11 mouse cellular contexts compared by ENCODE assay signal in the genomic region with DNA sequence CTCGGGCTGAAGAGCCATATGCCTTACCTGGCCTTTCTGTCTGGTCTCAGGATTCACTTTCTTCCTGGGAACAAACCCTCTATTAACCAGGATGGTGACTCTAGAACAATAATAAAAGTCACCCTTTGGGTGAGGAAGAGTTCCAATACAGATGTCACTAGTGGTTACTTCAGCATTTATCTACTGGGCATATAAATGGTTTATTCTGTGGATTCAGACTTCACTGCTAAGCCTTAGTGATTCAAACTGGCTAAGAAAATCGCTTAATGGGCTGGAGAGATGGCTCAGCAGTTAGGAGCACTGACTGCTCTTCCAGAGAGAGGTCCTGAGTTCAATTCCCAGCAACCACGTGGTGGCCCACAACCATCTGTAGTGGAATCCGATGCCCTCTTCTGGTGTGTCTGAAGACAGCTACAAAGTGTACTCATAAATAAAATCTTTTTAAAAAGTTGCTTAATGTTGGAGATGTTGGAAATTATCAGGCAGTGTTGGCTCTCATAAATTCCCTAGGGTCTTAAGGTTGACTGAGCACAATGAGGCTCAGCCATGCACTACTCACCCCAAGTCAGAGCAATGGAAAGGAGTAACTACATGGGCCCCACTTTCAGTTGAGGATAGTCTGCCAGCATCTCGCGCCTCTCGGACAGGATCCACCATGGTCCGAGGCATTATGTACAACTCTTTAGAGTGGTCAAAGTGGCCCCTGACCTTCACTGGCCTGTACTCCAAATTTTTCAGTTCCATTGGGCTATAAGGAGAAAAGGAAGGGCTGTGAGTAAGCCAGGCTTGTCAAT. TPM values are rescaled to one million over a fixed set of nuclear protein-coding genes. Genes with fewer than 3 reads are reported as not detected.
A peak's percentile ranks its signal among the peaks of the same experiment; 100 is the strongest.
DNase-seq lines count a peak whose midpoint lies in the region; ATAC-seq and TF ChIP-seq lines count a peak whose summit lies in the region.
"Had no signal": no experiment of that assay in that cellular context is flagged by ENCODE, and none has a peak within 500 bp of the region (broad histone marks: within the 10 kb centered on the region; RNA-seq: fewer than 3 reads in every experiment).

No protein-coding gene starts in this region.

- peak overlapping the region; percentile 100; the same call in 1 of the 2 replicates for H3K4me2 ChIP-seq in hindbrain, embryonic 13.5 days
- H3K4me2 ChIP-seq in hindbrain, embryonic 16.5 days (ENCODE audit: low read length), result no peak overlapping the region
- H3K4me2 ChIP-seq in CH12.LX (ENCODE audit: insufficient read depth, low read depth, poor library complexity, severe bottlenecking), result peak overlapping the region; percentile 89
- H3K4me2 ChIP-seq in lung, postnatal 0 days (replicated peaks; ENCODE audit: low read depth, low read length), result no peak overlapping the region

- no peak overlapping the region for H3K9ac ChIP-seq in hindbrain, embryonic 13.5 days
- no peak overlapping the region for H3K9ac ChIP-seq in hindbrain, embryonic 16.5 days (ENCODE audit: low read depth, low read length)
- no peak overlapping the region; the same call in 1 of the 2 replicates for H3K9ac ChIP-seq in CH12.LX (ENCODE audit: insufficient read depth, low read depth)
- no peak overlapping the region for H3K9ac ChIP-seq in lung, postnatal 0 days (replicated peaks; ENCODE audit: low read depth)

- TF ChIP-seq EP300 in CH12.LX (IDR thresholded peaks at IDR 0.05; ENCODE audit: low read length), result no peak
- TF ChIP-seq EP300 in lung, postnatal 0 days (IDR thresholded peaks at IDR 0.05), result no peak

- peak; percentile 39 for DNase-seq in A20 (ENCODE audit: low read depth, low spot score)
- no peak for DNase-seq in CH12.LX (ENCODE audit: extremely low read depth)
- DNase-seq in limb, embryonic 10.5 days (ENCODE audit: low spot score), result no peak
- DNase-seq in embryo, embryonic 10.5 days (ENCODE audit: low spot score), result no peak
- no peak for DNase-seq in lung, postnatal 0 days (ENCODE audit: low spot score)
- DNase-seq in testis, postnatal 14 days (ENCODE audit: low spot score), result no peak
- DNase-seq: gastrocnemius, postnatal 25 days; heart, postnatal 10 days; thymus, postnatal 4 days had no signal

- peaks cover 77% of the 10 kb centered on the region for H3K79me2 ChIP-seq in CH12.LX (replicated peaks; ENCODE audit: control insufficient read depth, extremely low read depth, insufficient read depth, poor library complexity, severe bottlenecking)

- WGBS in hindbrain, embryonic 13.5 days, result 67% methylated on average over 8 of the region's 8 CpGs
- WGBS in hindbrain, embryonic 16.5 days, result 63% methylated on average over 8 of the region's 8 CpGs
- 64% methylated on average over 8 of the region's 8 CpGs for WGBS in limb, embryonic 10.5 days
- 55% methylated on average over 8 of the region's 8 CpGs for WGBS in lung, postnatal 0 days

- H3K36me3 ChIP-seq in hindbrain, embryonic 13.5 days, result peaks cover 52% of the 10 kb centered on the region
- H3K36me3 ChIP-seq in hindbrain, embryonic 16.5 days (ENCODE audit: control insufficient read depth, insufficient read depth, low read length), result peaks cover 35% of the 10 kb centered on the region
- peaks cover 49 to 60% of the 10 kb centered on the region in 2 experiments for H3K36me3 ChIP-seq in CH12.LX (replicated peaks in 1 of 2; ENCODE audit: control insufficient read depth in 1 of 2, insufficient read depth in 1 of 2, low read length in 1 of 2)
- peaks cover 60% of the 10 kb centered on the region for H3K36me3 ChIP-seq in limb, embryonic 10.5 days
- peaks cover 21% of the 10 kb centered on the region for H3K36me3 ChIP-seq in lung, postnatal 0 days (ENCODE audit: insufficient read depth, low read length)

- no peaks in the 10 kb centered on the region for H3K9me3 ChIP-seq in hindbrain, embryonic 13.5 days
- H3K9me3 ChIP-seq in hindbrain, embryonic 16.5 days (ENCODE audit: control insufficient read depth, low read length), result no peaks in the 10 kb centered on the region
- no peaks in the 10 kb centered on the region for H3K9me3 ChIP-seq in CH12.LX (replicated peaks; ENCODE audit: low read length)
- H3K9me3 ChIP-seq in limb, embryonic 10.5 days (replicated peaks), result no peaks in the 10 kb centered on the region
- no peaks in the 10 kb centered on the region for H3K9me3 ChIP-seq in lung, postnatal 0 days (ENCODE audit: low read length)

- H3K27ac ChIP-seq in hindbrain, embryonic 13.5 days, result no peak overlapping the region
- no peak overlapping the region for H3K27ac ChIP-seq in hindbrain, embryonic 16.5 days (ENCODE audit: low read depth, low read length)
- no peak overlapping the region; the same call in 1 of the 2 replicates for H3K27ac ChIP-seq in CH12.LX (ENCODE audit: insufficient read depth, low read depth)
- no peak overlapping the region for H3K27ac ChIP-seq in limb, embryonic 10.5 days
- no peak overlapping the region for H3K27ac ChIP-seq in lung, postnatal 0 days (ENCODE audit: low read length)

- peak; percentile 37 for TF ChIP-seq POLR2A in CH12.LX (IDR thresholded peaks at IDR 0.05; ENCODE audit: low read depth, low read length)

- H3K4me1 ChIP-seq in hindbrain, embryonic 13.5 days (replicated peaks), result peaks cover 58% of the 10 kb centered on the region
- H3K4me1 ChIP-seq in hindbrain, embryonic 16.5 days (ENCODE audit: control insufficient read depth, insufficient read depth, low read depth, low read length), result peaks cover 43% of the 10 kb centered on the region
- peaks cover 17 to 54% of the 10 kb centered on the region in 2 experiments for H3K4me1 ChIP-seq in CH12.LX (ENCODE audit: control insufficient read depth in 1 of 2, insufficient read depth in 2 of 2)
- H3K4me1 ChIP-seq in limb, embryonic 10.5 days, result peaks cover 57% of the 10 kb centered on the region
- H3K4me1 ChIP-seq in lung, postnatal 0 days (ENCODE audit: insufficient read depth, low read depth, low read length), result peaks cover 24% of the 10 kb centered on the region

- no peak for TF ChIP-seq RAD21 in CH12.LX (IDR thresholded peaks at IDR 0.05; ENCODE audit: low read depth, low read length)

- no peak overlapping the region for H3K4me3 ChIP-seq in hindbrain, embryonic 13.5 days
- no peak overlapping the region for H3K4me3 ChIP-seq in hindbrain, embryonic 16.5 days (ENCODE audit: low read length)
- H3K4me3 ChIP-seq in CH12.LX (replicated peaks in 1 of 3; ENCODE audit: low read depth in 2 of 3, low read length in 2 of 3, poor library complexity in 1 of 3), result peak overlapping the region in 1 of 3 experiments; percentile 30
- peak overlapping the region; percentile 84; the same call in 1 of the 2 replicates for H3K4me3 ChIP-seq in limb, embryonic 10.5 days
- H3K4me3 ChIP-seq in lung, postnatal 0 days (ENCODE audit: low read depth, low read length), result no peak overlapping the region

- in situ Hi-C loops in CH12.LX (cut with MboI; ENCODE audit: low pct_ligation_motif_present, low pct_unique_long_range_greater_than_20kb, low sequenced_read_pairs), result no loop called here

- no peak for ATAC-seq in hindbrain, embryonic 13.5 days (ENCODE audit: low FRiP score)
- ATAC-seq in hindbrain, embryonic 16.5 days, result no peak
- ATAC-seq in lung, postnatal 0 days, result no peak

- TF ChIP-seq CTCF in CH12.LX (conservative IDR thresholded peaks at IDR 0.05 in 1 of 2, IDR thresholded peaks at IDR 0.05 in 1 of 2; ENCODE audit: low read depth in 2 of 2, low read length in 2 of 2), result 0 out of 4 replicates have a peak, but pooled peaks of 1 of the 2 experiments have one; percentile 14
- no peak for TF ChIP-seq CTCF in lung, postnatal 0 days (IDR thresholded peaks at IDR 0.05)

- H3K27me3 ChIP-seq in hindbrain, embryonic 13.5 days, result no peaks in the 10 kb centered on the region
- H3K27me3 ChIP-seq in hindbrain, embryonic 16.5 days (replicated peaks; ENCODE audit: control insufficient read depth, insufficient read depth, low read length), result no peaks in the 10 kb centered on the region
- H3K27me3 ChIP-seq in CH12.LX (replicated peaks), result no peaks in the 10 kb centered on the region
- no peaks in the 10 kb centered on the region for H3K27me3 ChIP-seq in limb, embryonic 10.5 days (ENCODE audit: low read depth, poor library complexity, severe bottlenecking)
- H3K27me3 ChIP-seq in lung, postnatal 0 days (replicated peaks; ENCODE audit: insufficient read depth, low read length), result no peaks in the 10 kb centered on the region

- dilution Hi-C loops in CH12.LX (cut with MboI; ENCODE audit: extremely low pct_ligation_motif_present, extremely low pct_unique_long_range_greater_than_20kb, low sequenced_read_pairs), result no loop called here

RNA-seq across cellular contexts. Expression of gene Surf2, which starts 1.8 kb away (rescaled TPM):
- 55.7 and 56.0 TPM in 2 replicates for polyA plus RNA-seq in hindbrain, embryonic 13.5 days (2015; fragmentation: Nextera tagmentation; extraction: Ambion mirVana)
- polyA plus RNA-seq in hindbrain, embryonic 16.5 days (2015; fragmentation: Nextera tagmentation; extraction: Ambion mirVana), result 55.8 and 57.3 TPM in 2 replicates
- total RNA-seq in CH12.LX (2012; rRNA removed) (28.7 and 36.9 TPM in 2 replicates), CH12.LX (2014; rRNA removed) (39.9 and 43.9 TPM in 2 replicates)
- polyA plus RNA-seq in CH12.LX (2012; ENCODE audit: insufficient read length, low read depth), result 74.5 and 77.1 TPM in 2 replicates
- polyA plus RNA-seq in limb, embryonic 10.5 days (2016; fragmentation: Nextera tagmentation; extraction: Ambion mirVana), result 50.6 and 60.5 TPM in 2 replicates
- 23.0 and 23.8 TPM in 2 replicates for polyA plus RNA-seq in lung, postnatal 0 days (2015; fragmentation: Nextera tagmentation; extraction: Ambion mirVana)

RNA-seq across cellular contexts. Expression of gene Surf1, which starts 2.0 kb away (rescaled TPM):
- polyA plus RNA-seq in hindbrain, embryonic 13.5 days (2015; fragmentation: Nextera tagmentation; extraction: Ambion mirVana), result 77.4 and 85.5 TPM in 2 replicates
- polyA plus RNA-seq in hindbrain, embryonic 16.5 days (2015; fragmentation: Nextera tagmentation; extraction: Ambion mirVana), result 87.3 and 98.9 TPM in 2 replicates
- total RNA-seq in CH12.LX (2012; rRNA removed), result 58.7 and 64.6 TPM in 2 replicates
- 43.4 and 48.1 TPM in 2 replicates for total RNA-seq in CH12.LX (2014; rRNA removed)
- polyA plus RNA-seq in CH12.LX (2012; ENCODE audit: insufficient read length, low read depth), result 83.9 and 86.9 TPM in 2 replicates
- polyA plus RNA-seq in limb, embryonic 10.5 days (2016; fragmentation: Nextera tagmentation; extraction: Ambion mirVana), result 44.0 and 50.3 TPM in 2 replicates
- polyA plus RNA-seq in lung, postnatal 0 days (2015; fragmentation: Nextera tagmentation; extraction: Ambion mirVana), result 59.6 and 59.7 TPM in 2 replicates

RNA-seq across cellular contexts. Expression of gene Rpl7a, which starts 3.8 kb away (rescaled TPM):
- 506 and 509 TPM in 2 replicates for polyA plus RNA-seq in hindbrain, embryonic 13.5 days (2015; fragmentation: Nextera tagmentation; extraction: Ambion mirVana)
- polyA plus RNA-seq in hindbrain, embryonic 16.5 days (2015; fragmentation: Nextera tagmentation; extraction: Ambion mirVana), result 341 and 368 TPM in 2 replicates
- total RNA-seq in CH12.LX (2012; rRNA removed) (3,395 and 3,529 TPM in 2 replicates), CH12.LX (2014; rRNA removed) (3,077 and 3,396 TPM in 2 replicates)
- polyA plus RNA-seq in CH12.LX (2012; ENCODE audit: insufficient read length, low read depth), result 1,126 and 1,142 TPM in 2 replicates
- polyA plus RNA-seq in limb, embryonic 10.5 days (2016; fragmentation: Nextera tagmentation; extraction: Ambion mirVana), result 702 and 807 TPM in 2 replicates
- polyA plus RNA-seq in lung, postnatal 0 days (2015; fragmentation: Nextera tagmentation; extraction: Ambion mirVana), result 380 and 417 TPM in 2 replicates

RNA-seq across cellular contexts. Expression of gene Med22, which starts 3.9 kb away (rescaled TPM):
- polyA plus RNA-seq in hindbrain, embryonic 13.5 days (2015; fragmentation: Nextera tagmentation; extraction: Ambion mirVana), result 139 and 140 TPM in 2 replicates
- polyA plus RNA-seq in hindbrain, embryonic 16.5 days (2015; fragmentation: Nextera tagmentation; extraction: Ambion mirVana), result 119 and 124 TPM in 2 replicates
- total RNA-seq in CH12.LX (2012; rRNA removed) (27.7 and 41.3 TPM in 2 replicates), CH12.LX (2014; rRNA removed) (34.4 and 42.1 TPM in 2 replicates)
- polyA plus RNA-seq in CH12.LX (2012; ENCODE audit: insufficient read length, low read depth), result 35.4 and 37.3 TPM in 2 replicates
- polyA plus RNA-seq in limb, embryonic 10.5 days (2016; fragmentation: Nextera tagmentation; extraction: Ambion mirVana), result 79.3 and 82.8 TPM in 2 replicates
- 32.6 and 33.8 TPM in 2 replicates for polyA plus RNA-seq in lung, postnatal 0 days (2015; fragmentation: Nextera tagmentation; extraction: Ambion mirVana)

RNA-seq across cellular contexts. Expression of gene Surf6, which starts 11.7 kb away (rescaled TPM):
- 28.2 and 29.5 TPM in 2 replicates for polyA plus RNA-seq in hindbrain, embryonic 13.5 days (2015; fragmentation: Nextera tagmentation; extraction: Ambion mirVana)
- polyA plus RNA-seq in hindbrain, embryonic 16.5 days (2015; fragmentation: Nextera tagmentation; extraction: Ambion mirVana), result 31.1 and 32.2 TPM in 2 replicates
- total RNA-seq in CH12.LX (2012; rRNA removed), result 29.0 and 37.4 TPM in 2 replicates
- total RNA-seq in CH12.LX (2014; rRNA removed), result 34.8 and 37.7 TPM in 2 replicates
- 47.5 and 52.1 TPM in 2 replicates for polyA plus RNA-seq in CH12.LX (2012; ENCODE audit: insufficient read length, low read depth)
- 42.1 and 43.0 TPM in 2 replicates for polyA plus RNA-seq in limb, embryonic 10.5 days (2016; fragmentation: Nextera tagmentation; extraction: Ambion mirVana)
- 11.8 and 13.5 TPM in 2 replicates for polyA plus RNA-seq in lung, postnatal 0 days (2015; fragmentation: Nextera tagmentation; extraction: Ambion mirVana)

Comparison
In these comparisons a context has a peak if more than half of its experiments do, and no peak if none do; other contexts are left out.
1. H3K4me2 ChIP-seq: peak in hindbrain, embryonic 13.5 days (single experiment) and CH12.LX (single experiment); none in hindbrain, embryonic 16.5 days (single experiment) and lung, postnatal 0 days (single experiment).